Mouse (Mus musculus) liver, embryonic 14.5 days (tissue): ENCODE measurements around the gene Frmd5.
"Not testable (repeated sequence)": the region's sequence is repeated elsewhere in the genome, so short reads cannot be mapped to it uniquely, and the experiment has no call there.

Source experiments
- CTCF ChIP-seq: IDR thresholded peaks from 2 replicates; pipeline ENCODE4 v1.5.1; 2016; ENCODE audit warnings: antibody characterized with exemption, low read depth, control low read depth
- EP300 ChIP-seq: IDR thresholded peaks from 2 replicates; pipeline ENCODE4 v1.6.1; 2016; ENCODE audit warnings: antibody characterized with exemption, low read depth

DNA sequence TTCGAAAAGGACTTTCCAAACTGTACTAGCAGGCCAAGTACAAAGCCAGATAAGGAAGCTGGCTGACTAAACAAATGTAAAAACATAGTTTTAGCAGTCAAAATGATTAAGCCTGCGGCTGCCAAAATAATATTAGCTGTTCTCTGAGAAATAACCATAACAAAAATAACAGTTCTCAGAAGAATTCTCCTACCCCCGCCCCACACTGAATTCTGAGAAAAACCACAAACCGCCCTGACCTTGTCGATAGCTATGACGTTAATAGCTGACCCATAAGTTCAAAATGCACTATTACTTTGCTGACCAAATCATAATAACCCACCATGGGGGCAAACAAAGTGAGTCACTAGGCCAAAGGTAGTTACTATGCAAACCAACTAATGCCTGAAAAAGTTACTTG lies 4.0 kb upstream of the Frmd5 start:
- TF ChIP-seq CTCF, EP300: not testable (repeated sequence)
